Mouse (Mus musculus): ENCODE data around the gene Hist1h2bg. TPM values are rescaled to one million over a fixed set of nuclear protein-coding genes. Genes with fewer than 3 reads are reported as not detected.
A peak's percentile ranks its signal among the peaks of the same experiment; 100 is the strongest.

Gene Hist1h2bg
- total RNA-seq, 2 experiments from 2014 or later: 94.0 to 103 TPM

DNA sequence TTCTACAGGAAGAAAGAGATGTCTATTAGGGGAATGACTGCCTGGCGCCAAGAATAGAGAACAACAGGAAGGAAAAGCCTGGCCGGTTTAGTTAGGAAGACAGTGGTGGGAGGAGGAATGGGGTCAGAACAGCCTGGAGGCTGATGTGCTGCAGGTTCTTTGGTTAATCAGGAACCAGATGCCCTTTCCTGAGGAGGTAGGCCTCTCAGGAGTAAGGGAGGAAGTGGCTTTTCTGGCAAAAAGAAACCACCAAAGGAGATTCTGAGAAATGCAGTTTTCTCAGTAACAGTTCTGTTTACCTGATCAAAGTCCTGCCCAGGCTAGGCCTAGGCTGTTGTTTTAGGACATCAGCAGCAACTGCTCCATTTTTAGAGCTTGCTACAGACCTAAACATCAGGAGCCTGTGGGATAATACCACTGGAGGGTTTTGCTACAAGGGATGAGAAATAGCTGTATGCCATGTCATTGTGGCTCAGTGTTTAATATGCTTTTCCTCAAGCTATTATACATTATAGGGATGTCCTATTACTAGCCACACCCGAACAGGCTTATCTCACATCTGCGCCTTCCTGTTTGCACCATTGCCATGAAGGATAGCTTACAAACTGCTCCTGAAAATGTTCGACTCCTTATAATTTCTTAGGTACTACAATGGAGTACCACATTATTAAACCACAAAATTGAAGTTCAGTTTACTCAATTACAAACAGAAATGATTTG lies 22.0 kb downstream of the Hist1h2bg start:
- intact Hi-C loops (cut with DNase I): no loop called here
- no peak for DNase-seq (ENCODE audit: extremely low spot score in 1 of 2, low spot score in 2 of 2)

DNA sequence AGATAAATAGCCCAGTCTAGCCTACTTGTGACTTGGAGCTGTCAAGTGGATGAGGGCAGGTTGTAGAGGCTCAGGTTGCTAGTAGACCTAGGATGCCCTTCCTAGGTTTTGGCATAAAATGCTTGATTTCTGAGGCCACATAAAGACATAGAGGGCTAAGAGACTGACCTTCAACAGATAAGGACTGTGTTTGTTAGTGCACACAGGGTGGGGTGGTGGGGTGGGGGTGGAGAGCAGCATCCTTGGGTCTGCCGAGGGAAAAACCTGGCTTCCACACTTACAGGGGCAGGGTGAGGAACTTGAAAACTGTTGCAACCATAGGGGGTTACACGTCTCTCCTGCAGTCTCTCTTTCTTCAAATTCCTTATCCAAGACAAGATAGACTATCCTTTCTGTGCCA lies 24.0 kb downstream of the Hist1h2bg start:
- DNase-seq (ENCODE audit: extremely low spot score in 1 of 2, low spot score in 2 of 2): no peak
- intact Hi-C loops (cut with DNase I): no loop called here

DNA sequence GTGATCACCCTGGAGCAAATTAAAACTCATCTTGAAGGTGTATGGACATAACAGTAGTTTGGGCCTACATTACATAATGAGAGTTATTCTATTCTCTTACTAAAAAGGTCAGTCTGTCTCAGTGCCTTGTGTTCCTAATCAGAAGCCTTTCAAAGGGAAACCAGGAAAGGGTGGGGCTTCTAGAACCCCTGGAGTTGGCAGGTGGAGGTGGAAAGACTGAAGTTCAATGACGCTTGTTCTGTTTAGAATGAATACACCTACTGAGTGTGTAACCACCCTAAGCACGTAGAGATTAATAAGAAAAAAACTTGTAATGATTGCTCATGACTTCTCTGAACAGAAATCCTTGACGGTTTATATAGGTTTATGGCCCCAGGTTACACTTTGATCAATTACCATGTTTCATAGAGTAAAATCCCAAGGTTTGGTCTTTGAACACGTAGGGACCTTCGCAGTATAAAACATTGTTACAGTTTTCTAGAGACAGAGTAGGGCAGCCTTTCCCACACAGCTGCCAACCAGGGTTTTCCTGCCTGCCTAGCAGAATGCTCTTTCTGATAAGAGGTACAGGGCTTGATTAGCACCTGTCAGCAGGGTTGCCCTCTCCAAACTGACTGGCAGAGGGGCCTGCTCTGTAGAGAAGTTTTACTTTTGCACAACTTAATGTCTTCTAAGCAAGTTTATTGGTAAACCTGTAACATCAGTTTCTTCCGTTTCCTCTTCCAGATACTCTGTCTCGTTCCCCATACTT lies 24.6 kb downstream of the Hist1h2bg start:
- no peak for DNase-seq (ENCODE audit: extremely low spot score in 1 of 2, low spot score in 2 of 2)
- intact Hi-C loops (cut with DNase I): no loop called here

DNA sequence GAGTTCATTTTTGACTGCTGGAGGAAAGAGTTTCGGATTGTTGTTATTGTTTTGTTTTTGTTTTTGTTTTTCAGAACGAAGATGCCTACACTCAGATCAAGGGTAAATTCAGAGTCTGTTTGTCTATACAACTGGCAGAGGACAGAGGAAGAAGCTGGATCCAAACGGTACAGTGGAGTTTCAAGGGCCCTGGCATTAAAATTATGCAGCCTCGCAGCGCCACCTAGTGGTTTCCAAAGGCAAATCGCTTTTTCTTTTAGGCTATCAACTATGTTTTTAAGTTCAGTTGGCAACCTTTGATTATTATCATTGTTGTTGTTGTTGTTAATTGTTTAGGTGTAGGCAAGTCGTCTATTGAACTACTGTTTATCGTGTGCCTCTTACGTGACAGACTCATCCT lies 26.8 kb downstream of the Hist1h2bg start:
- DNase-seq (ENCODE audit: extremely low spot score in 1 of 2, low spot score in 2 of 2): peak; percentile 59 to 75
- intact Hi-C loops (cut with DNase I): no loop called here

DNA sequence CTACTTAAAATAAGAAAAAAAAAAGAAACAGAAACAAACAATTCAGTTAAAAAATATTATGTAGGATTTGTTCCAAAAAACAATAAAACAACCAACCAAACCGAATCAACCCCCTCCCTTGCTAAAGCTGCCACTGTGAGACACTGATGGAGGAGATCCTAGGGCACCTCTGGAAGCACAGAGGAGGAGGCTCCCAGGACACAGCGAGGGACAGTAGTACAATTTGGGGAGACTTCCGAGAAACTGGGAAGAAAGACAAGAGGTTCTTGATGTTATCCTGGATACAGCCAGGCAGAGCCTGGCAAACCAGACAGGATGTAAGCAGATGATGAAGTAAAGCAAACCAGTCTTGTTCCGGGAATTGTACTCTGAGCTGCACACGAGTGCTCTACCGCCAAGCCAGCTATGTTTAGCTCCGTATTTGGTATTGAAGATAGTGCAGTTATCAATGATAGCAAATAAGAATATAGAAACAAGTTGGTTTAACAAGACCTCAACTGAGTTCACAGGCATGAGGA lies 32.0 kb downstream of the Hist1h2bg start:
- intact Hi-C loops (cut with DNase I): no loop called here
- DNase-seq (ENCODE audit: extremely low spot score in 1 of 2, low spot score in 2 of 2): no peak

DNA sequence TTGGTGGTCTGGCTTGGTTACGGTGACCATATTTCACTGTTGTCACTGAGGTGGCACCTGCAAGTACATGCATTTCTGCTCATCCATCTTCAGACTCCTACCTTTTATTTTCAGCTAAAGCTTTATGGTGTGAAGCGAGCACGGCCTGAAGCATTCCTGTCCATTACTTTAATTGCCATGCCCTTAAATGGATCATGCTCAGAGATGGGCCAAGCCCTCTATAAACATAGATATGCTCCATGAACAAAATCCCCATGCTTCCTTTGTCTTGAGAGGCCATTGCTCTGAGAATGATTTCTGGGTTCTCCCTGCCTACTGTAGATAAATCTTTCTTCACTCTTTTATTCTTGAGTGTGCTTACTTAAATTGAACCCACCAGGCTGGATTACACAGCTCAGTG lies 33.3 kb downstream of the Hist1h2bg start:
- DNase-seq (ENCODE audit: extremely low spot score in 1 of 2, low spot score in 2 of 2): no peak
- intact Hi-C loops (cut with DNase I): no loop called here

DNA sequence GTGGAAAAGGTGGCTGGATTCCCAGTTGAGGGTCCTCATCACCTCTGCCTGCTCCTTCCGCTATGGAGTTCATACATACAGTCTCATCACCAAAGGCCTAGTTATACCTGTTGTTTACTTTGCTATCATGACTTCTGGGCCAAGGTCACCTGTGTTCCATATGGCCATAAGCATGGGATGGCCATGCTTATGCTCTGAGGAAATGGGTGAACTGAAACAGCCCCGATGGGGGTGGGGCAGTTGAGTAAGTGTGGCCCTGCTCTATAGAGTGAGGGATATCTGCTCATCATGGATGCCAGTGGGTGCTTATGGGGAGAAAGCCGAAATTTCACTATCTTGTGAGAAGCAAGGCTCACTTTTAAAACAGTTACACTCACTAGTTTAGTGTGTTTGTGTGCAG lies 33.9 kb downstream of the Hist1h2bg start:
- intact Hi-C loops (cut with DNase I): no loop called here
- DNase-seq (ENCODE audit: extremely low spot score in 1 of 2, low spot score in 2 of 2): no peak

DNA sequence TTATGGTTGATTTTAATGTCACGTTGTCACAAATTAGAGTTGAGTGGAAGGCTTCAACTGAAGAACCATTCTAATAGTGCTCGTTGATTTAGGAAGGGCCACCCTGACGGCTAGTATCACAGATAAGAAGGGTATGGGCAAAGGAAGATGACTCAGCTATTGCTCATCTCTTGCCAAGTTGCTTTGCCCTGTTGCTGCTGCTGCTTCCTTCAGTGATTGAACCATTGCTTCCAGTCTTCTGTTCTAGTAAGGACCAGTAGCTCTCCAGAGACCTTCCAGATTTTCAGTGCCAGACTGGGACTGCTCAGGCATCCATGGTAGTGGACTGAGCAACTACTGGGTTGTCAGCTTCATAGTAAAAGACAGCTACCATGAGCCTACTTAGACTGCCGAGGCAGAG lies 38.0 kb downstream of the Hist1h2bg start:
- intact Hi-C loops (cut with DNase I): no loop called here
- DNase-seq (ENCODE audit: extremely low spot score in 1 of 2, low spot score in 2 of 2): no peak

DNA sequence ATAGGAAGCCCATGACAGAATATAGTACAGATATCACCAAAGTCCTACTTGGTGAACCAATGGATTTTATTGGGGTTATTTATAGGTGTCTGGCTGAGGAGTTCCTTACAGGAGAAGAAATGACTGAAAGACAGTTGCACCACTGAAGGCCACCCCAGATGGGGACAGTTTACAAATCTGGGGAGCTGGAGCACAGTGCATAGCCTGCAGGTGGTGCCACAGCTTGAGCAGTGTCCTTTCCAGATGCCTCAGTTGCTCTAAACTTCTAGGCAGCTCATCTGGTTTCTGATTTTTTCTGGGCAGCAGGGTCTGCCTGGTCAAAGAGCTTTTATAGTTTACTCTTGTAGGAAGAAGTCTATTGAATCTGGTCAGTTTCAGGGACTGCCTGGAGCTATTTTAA lies 38.6 kb downstream of the Hist1h2bg start:
- DNase-seq (ENCODE audit: extremely low spot score in 1 of 2, low spot score in 2 of 2): no peak
- intact Hi-C loops (cut with DNase I): no loop called here

DNA sequence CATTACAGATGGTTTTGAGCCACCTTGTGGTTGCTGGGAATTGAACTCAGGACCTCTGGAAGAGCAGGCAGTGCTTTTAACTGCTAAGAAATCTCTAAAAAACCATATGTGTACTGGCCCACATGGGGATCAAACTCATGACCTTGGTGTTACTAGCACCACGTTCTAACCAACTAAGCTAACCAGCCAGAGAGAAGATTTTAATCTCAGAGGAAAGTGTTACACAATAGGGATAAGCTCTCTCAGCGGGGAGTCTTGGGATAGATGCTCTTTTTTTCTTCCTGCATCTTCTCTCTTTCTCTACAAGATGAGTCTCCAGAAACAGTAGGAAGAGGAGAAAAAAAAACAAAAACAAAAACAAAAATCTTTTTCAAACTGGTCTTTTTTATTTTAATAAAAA lies 39.2 kb downstream of the Hist1h2bg start:
- DNase-seq (ENCODE audit: extremely low spot score in 1 of 2, low spot score in 2 of 2): no peak
- intact Hi-C loops (cut with DNase I): no loop called here

DNA sequence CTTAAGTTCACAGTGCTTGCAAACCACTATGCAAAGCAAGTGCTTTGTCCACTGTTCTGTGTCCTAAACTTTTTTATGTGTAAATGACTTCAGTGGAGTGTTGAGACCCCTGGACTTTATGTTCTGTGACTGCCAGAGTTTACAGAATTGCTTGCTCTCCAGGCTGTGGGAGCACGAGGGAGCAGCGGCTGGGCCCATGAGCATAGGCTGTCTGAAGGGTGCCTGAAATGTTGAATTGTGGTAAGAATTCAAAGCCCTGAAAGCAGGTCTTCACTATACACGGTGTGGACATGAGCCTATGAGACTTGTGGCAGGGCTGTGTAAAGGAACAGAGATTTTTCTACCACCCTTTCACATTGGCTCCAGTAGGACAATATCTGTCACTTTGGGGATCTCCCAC lies 40.4 kb downstream of the Hist1h2bg start:
- intact Hi-C loops (cut with DNase I): no loop called here
- DNase-seq (ENCODE audit: extremely low spot score in 1 of 2, low spot score in 2 of 2): no peak

DNA sequence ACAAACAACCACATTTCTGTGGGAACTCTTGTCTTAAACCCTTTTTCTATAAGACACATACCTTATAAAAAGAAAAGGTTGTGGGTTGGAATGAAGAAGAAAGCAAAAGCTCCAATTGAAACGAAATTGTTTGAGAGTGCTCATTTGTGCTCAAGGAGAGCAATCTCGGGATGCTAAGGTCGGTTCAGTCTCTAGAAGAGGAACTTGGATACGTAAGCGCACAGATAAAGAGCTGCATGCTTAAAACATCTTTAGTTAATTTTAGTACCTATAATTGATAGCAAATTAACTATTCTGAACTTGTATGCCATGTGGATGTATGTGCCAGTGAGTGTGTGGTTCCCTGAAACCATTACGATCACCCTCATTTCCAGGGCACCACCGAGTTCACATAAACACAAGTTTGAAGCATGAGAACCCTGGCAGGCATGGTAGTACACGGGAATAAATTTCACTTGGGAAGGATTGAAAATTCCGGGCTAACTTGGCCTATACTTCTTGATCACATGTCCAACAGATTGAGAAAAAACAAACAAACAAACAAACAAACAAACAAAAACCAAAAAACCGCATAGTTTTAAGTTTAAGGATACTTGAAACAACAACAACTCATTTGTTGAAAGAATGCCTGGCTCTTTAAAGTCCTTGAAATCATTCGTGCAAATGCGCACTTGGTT lies 49.0 kb downstream of the Hist1h2bg start:
- DNase-seq (ENCODE audit: extremely low spot score in 1 of 2, low spot score in 2 of 2): no peak
- intact Hi-C loops (cut with DNase I): loop anchor here (5.0 kb wide), 1 partner anchor 62 kb away; the partner anchor contains the start of genes Hist1h2ac and Hist1h2bc

DNA sequence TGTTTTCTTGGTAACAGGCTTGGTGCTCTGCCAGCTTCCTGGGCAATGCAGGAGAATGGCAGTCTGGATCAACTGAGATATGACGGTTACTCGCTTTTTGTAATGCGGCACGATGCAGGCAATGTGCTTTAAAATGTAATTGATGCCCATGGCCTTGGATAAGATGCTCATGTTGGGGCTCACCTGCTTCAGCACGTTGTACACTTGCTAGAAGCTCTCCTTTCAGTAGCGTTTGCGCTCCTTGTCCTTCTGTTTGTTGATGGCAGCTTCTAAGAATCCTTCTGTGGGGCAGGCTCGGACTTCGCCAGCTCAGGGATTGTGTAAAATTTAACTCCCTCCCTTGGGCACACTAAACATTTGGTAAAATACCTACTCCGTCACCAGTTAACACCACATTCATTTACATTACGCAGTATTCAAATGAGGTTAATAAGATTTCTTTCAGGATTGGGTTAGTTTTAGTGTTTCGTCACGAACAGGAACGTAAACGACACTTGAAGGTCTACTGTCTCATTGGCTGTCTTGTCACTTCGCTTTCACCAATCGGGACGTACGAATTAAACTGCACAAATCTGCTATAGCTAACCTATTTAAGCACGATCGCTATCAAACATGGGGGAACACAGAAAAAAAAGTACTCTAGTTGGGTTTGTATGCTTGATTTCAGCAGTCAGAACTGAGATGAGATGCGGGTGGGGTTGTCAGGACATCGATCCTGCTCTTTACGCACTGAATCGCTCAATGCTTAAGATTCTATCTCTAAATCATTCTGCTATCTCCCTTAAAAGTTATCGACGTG lies 49.7 kb downstream of the Hist1h2bg start, which contains the start of gene Hist1h2be:
Gene Hist1h2be (minus strand): TSS at position 392 of the 799 bp plus-strand sequence.
- intact Hi-C loops (cut with DNase I): loop anchor here (5.0 kb wide), 1 partner anchor 61 kb away; the partner anchor contains the start of genes Hist1h2ac and Hist1h2bc
- peak; percentile 82 to 85 for DNase-seq (ENCODE audit: extremely low spot score in 1 of 2, low spot score in 2 of 2)

Small RNA genes lying within 50 kb of the gene (microRNA-seq; reads per million reads assigned to microRNA genes)
- gene Gm44297: not detected
- not detected for gene Gm44359
- gene Gm44394: not detected

Other genes with a start within 250 kb of the Hist1h2bg start
- 10 to 100 TPM; 38.1 to 40.8 TPM for gene Zfp322a, start 202.2 kb upstream of the Hist1h2bg start, total RNA-seq (2021)
- gene Abt1, start 147.5 kb upstream of the Hist1h2bg start, total RNA-seq (2021): 1 to 10 TPM; 6.3 to 6.5 TPM
- gene Btn1a1, start 105.5 kb upstream of the Hist1h2bg start, total RNA-seq (2021): not detected
- under 1 TPM; 0.75 to 0.88 TPM for gene Btn2a2, start 82.5 kb upstream of the Hist1h2bg start, total RNA-seq (2021)
- gene Hist1h4h, start 40.3 kb upstream of the Hist1h2bg start, total RNA-seq (2021): 100 to 1,000 TPM; 265 to 270 TPM
- 10 to 100 TPM; 27.0 to 28.3 TPM for gene Hist1h2af, start 37.5 kb upstream of the Hist1h2bg start, total RNA-seq (2021)
- 10 to 100 TPM in 1 of 2 experiments, 1 to 10 TPM in 1; 9.7 to 10.4 TPM for gene Hist1h3g, start 36.0 kb upstream of the Hist1h2bg start, total RNA-seq (2021)
- gene Hist1h2bh, start 28.0 kb upstream of the Hist1h2bg start, total RNA-seq (2021): 1 to 10 TPM; 1.4 to 1.7 TPM
- gene Hist1h3f, start 27.3 kb upstream of the Hist1h2bg start, total RNA-seq (2021): 10 to 100 TPM; 22.6 to 23.0 TPM
- gene Hist1h4f, start 19.7 kb upstream of the Hist1h2bg start, total RNA-seq (2021): 100 to 1,000 TPM; 148 to 159 TPM
- gene Hist1h1d, start 18.1 kb upstream of the Hist1h2bg start, total RNA-seq (2021): 1 to 10 TPM; 4.5 to 5.3 TPM
- gene Hist1h3e, start 9.0 kb upstream of the Hist1h2bg start, total RNA-seq (2021): 10 to 100 TPM; 65.0 to 81.2 TPM
- gene Hist1h2ae, start 176 bp upstream of the Hist1h2bg start, total RNA-seq (2021): 10 to 100 TPM in 1 of 2 experiments, 1 to 10 TPM in 1; 9.5 to 14.3 TPM
- 10 to 100 TPM; 38.1 to 39.3 TPM for gene Hist1h2bf, start 2.8 kb downstream of the Hist1h2bg start, total RNA-seq (2021)
- gene Hist1h2ad, start 3.0 kb downstream of the Hist1h2bg start, total RNA-seq (2021): 1 to 10 TPM; 5.8 to 9.4 TPM
- 1 to 10 TPM; 8.4 to 9.1 TPM for gene Hist1h3d, start 4.4 kb downstream of the Hist1h2bg start, total RNA-seq (2021)
- gene Hist1h4d, start 10.2 kb downstream of the Hist1h2bg start, total RNA-seq (2021): 100 to 1,000 TPM; 134 to 145 TPM
- gene Hist1h2be, start 49.7 kb downstream of the Hist1h2bg start, total RNA-seq (2021): 1 to 10 TPM; 6.8 to 7.2 TPM
- 10 to 100 TPM; 62.5 to 68.0 TPM for gene Hist1h1e, start 51.2 kb downstream of the Hist1h2bg start, total RNA-seq (2021)
- 1 to 10 TPM; 2.4 to 2.9 TPM for gene Hist1h2ac, start 112.6 kb downstream of the Hist1h2bg start, total RNA-seq (2021)
- gene Hist1h2bc, start 112.8 kb downstream of the Hist1h2bg start, total RNA-seq (2021): 10 to 100 TPM; 17.4 to 21.2 TPM
- gene Hist1h1t, start 124.4 kb downstream of the Hist1h2bg start, total RNA-seq (2021): not detected
- 100 to 1,000 TPM in 1 of 2 experiments, 10 to 100 TPM in 1; 94.0 to 104 TPM for gene Hist1h4c, start 127.1 kb downstream of the Hist1h2bg start, total RNA-seq (2021)
- 1 to 10 TPM; 2.0 to 2.5 TPM for gene Hfe, start 139.5 kb downstream of the Hist1h2bg start, total RNA-seq (2021)
- gene Hist1h1c, start 167.4 kb downstream of the Hist1h2bg start, total RNA-seq (2021): 10 to 100 TPM; 75.9 to 81.0 TPM
- gene Hist1h3c, start 174.2 kb downstream of the Hist1h2bg start, total RNA-seq (2021): 10 to 100 TPM; 13.2 to 15.0 TPM
- 10 to 100 TPM; 25.4 to 26.6 TPM for gene Hist1h2bb, start 175.3 kb downstream of the Hist1h2bg start, total RNA-seq (2021)
- gene Hist1h2ab, start 179.7 kb downstream of the Hist1h2bg start, total RNA-seq (2021): 10 to 100 TPM; 43.9 to 44.2 TPM
- gene Hist1h3b, start 180.9 kb downstream of the Hist1h2bg start, total RNA-seq (2021): 10 to 100 TPM; 37.4 to 47.0 TPM
- 10 to 100 TPM; 79.7 to 80.1 TPM for gene Hist1h4b, start 185.6 kb downstream of the Hist1h2bg start, total RNA-seq (2021)
- gene Hist1h4a, start 189.8 kb downstream of the Hist1h2bg start, total RNA-seq (2021): 10 to 100 TPM; 77.4 to 83.3 TPM
- 10 to 100 TPM; 53.3 to 58.4 TPM for gene Hist1h3a, start 191.0 kb downstream of the Hist1h2bg start, total RNA-seq (2021)
- 10 to 100 TPM; 32.9 to 36.8 TPM for gene Hist1h1a, start 192.3 kb downstream of the Hist1h2bg start, total RNA-seq (2021)
- gene Trim38, start 198.5 kb downstream of the Hist1h2bg start, total RNA-seq (2021): under 1 TPM; 0.36 to 0.54 TPM
- gene Slc17a2, start 235.6 kb downstream of the Hist1h2bg start, total RNA-seq (2021): not detected

Data from left cerebral cortex, postnatal 10 days (tissue).